Mouse (Mus musculus) ES-E14 (cell line): ENCODE measurements around the gene Sppl2b. TPM values are rescaled to one million over a fixed set of nuclear protein-coding genes. Genes with fewer than 3 reads are reported as not detected.

ENCODE experiments used
- DNase-seq: peaks from one replicate; pipeline ENCODE4 v3.0.0-alpha.2; 2013; ENCODE audit warnings: low read depth, low spot score
- H3K27ac ChIP-seq: 2 replicates; pipeline ENCODE4 v1.5.1; 2012; ENCODE audit warnings: low read depth, mild to moderate bottlenecking, low read length, moderate library complexity, mixed read lengths; ENCODE audit not compliant: poor library complexity, insufficient read depth, severe bottlenecking
- H3K36me3 ChIP-seq: 2 replicates; pipeline ENCODE4 v1.6.1; 2012; ENCODE audit warnings: mild to moderate bottlenecking, low read length, moderate library complexity, mixed read lengths; ENCODE audit not compliant: control insufficient read depth, poor library complexity, insufficient read depth, severe bottlenecking
- H3K4me1 ChIP-seq, 2 experiments: fragments of 150-350 bp in 1 of 2; sonication (generic) in 1 of 2; 2 replicates each; pipeline ENCODE4 v1.6.1; 2012; ENCODE audit warnings: low read length in 2 of 2, mild to moderate bottlenecking in 1 of 2, mixed read lengths in 1 of 2; ENCODE audit not compliant: control insufficient read depth in 2 of 2, insufficient read depth in 2 of 2, poor library complexity in 1 of 2
- H3K4me3 ChIP-seq, 2 experiments: fragments of 150-350 bp in 1 of 2; sonication (generic) in 1 of 2; 2 replicates each; pipeline ENCODE4 v1.5.1; 2012; ENCODE audit warnings: low read length in 2 of 2, low read depth in 1 of 2, mild to moderate bottlenecking in 1 of 2, mixed read lengths in 1 of 2; ENCODE audit not compliant: insufficient read depth in 1 of 2, poor library complexity in 1 of 2, severe bottlenecking in 1 of 2
- H3K9ac ChIP-seq: 2 replicates; pipeline ENCODE4 v1.6.1; 2012; ENCODE audit warnings: low read depth, mild to moderate bottlenecking, low read length, mixed read lengths; ENCODE audit not compliant: poor library complexity, insufficient read depth, severe bottlenecking
- H3K9me3 ChIP-seq: fragments of 150-350 bp; sonication (generic); 2 replicates; pipeline ENCODE4 v1.6.1; 2012; ENCODE audit warnings: low read depth, mild to moderate bottlenecking, low read length; ENCODE audit not compliant: control insufficient read depth, insufficient read depth
- CHD2 ChIP-seq: IDR thresholded peaks from 2 replicates; pipeline ENCODE4 v1.6.1; 2014; ENCODE audit warnings: mild to moderate bottlenecking, low read depth, low read length, inconsistent platforms
- HCFC1 ChIP-seq: IDR thresholded peaks from 2 replicates; pipeline ENCODE4 v1.6.1; 2012; ENCODE audit warnings: low read length, inconsistent platforms, borderline replicate concordance; ENCODE audit not compliant: insufficient read depth
- MAFK ChIP-seq: IDR thresholded peaks from 2 replicates; pipeline ENCODE4 v1.6.1; 2014; ENCODE audit warnings: mild to moderate bottlenecking, low read depth, low read length, inconsistent platforms; ENCODE audit not compliant: insufficient read depth
- ZC3H11A ChIP-seq: IDR thresholded peaks from 2 replicates; pipeline ENCODE4 v1.6.1; 2012; ENCODE audit warnings: low read depth, mild to moderate bottlenecking, inconsistent platforms, low read length, borderline replicate concordance
- ZNF384 ChIP-seq: IDR thresholded peaks from 2 replicates; pipeline ENCODE4 v1.6.1; 2012; ENCODE audit warnings: low read depth, low read length, inconsistent platforms
- in situ Hi-C, 2 experiments: fragments of 600-800 bp; cut with MboI; formaldehyde crosslinking; loops; one replicate each; pipeline ENCODE4 v1.15.1; 2025; ENCODE audit warnings: low sequenced_read_pairs in 2 of 2, inconsistent platforms in 1 of 2; ENCODE audit not compliant: unreplicated experiment in 2 of 2
- total RNA-seq: library from RNA; depleted of rRNA; stranded (reverse); fragments of 300-350 nt; gene quantifications from 2 replicates; pipeline ENCODE4 v1.2.3, GENCODE M21; 2012

Sppl2b gene
- total RNA-seq, 1 experiment, result 38.9 TPM

GRCm38 (mm10) chr10:80836949-80837379 is 18.1 kb upstream of the Sppl2b start:
- no peaks in the 10 kb centered on the region for H3K9me3 ChIP-seq
- H3K4me1 ChIP-seq, result peaks cover 0 to 14% of the 10 kb centered on the region in 2 experiments; a peak in 1 of 4 replicates

GRCm38 (mm10) chr10:80837827-80838226 is 17.2 kb upstream of the Sppl2b start:
- H3K27ac ChIP-seq, result no peak overlapping the region
- no peak overlapping the region for H3K4me3 ChIP-seq
- in situ Hi-C loops, result no loop called here
- no peaks in the 10 kb centered on the region for H3K36me3 ChIP-seq
- no peaks in the 10 kb centered on the region for H3K9me3 ChIP-seq
- TF ChIP-seq ZC3H11A (no peak), ZNF384 (no peak), CHD2 (no peak), MAFK (no peak), HCFC1 (no peak)
- no peak overlapping the region for H3K9ac ChIP-seq
- H3K4me1 ChIP-seq, result peaks cover 0 to 14% of the 10 kb centered on the region in 2 experiments; a peak in 1 of 4 replicates
- no peak for DNase-seq

More at GRCm38 (mm10) chr10:80836949-80837379, 18.1 kb upstream of the Sppl2b start:
- TF ChIP-seq ZC3H11A (no peak), MAFK (no peak), HCFC1 (no peak), CHD2 (no peak), ZNF384 (no peak)
- Histone ChIP-seq H3K9ac (no peak overlapping the region), H3K27ac (no peak overlapping the region), H3K4me3 (no peak overlapping the region), H3K36me3 (no peaks in the 10 kb centered on the region)
- in situ Hi-C loops, result no loop called here
- no peak for DNase-seq

- H3K9ac ChIP-seq, result no peak overlapping the region
- H3K27ac ChIP-seq, result no peak overlapping the region
Measured at GRCm38 (mm10) chr10:80838346-80838912, 16.6 kb upstream of the Sppl2b start.

GRCm38 (mm10) chr10:80839848-80840247 is 15.2 kb upstream of the Sppl2b start:
- H3K4me1 ChIP-seq, result peaks cover 0 to 10% of the 10 kb centered on the region in 2 experiments; a peak in 1 of 4 replicates

More at GRCm38 (mm10) chr10:80838346-80838912, 16.6 kb upstream of the Sppl2b start:
- H3K9me3 ChIP-seq, result no peaks in the 10 kb centered on the region
- H3K4me1 ChIP-seq, result peaks cover 0 to 14% of the 10 kb centered on the region in 2 experiments; a peak in 1 of 4 replicates
- H3K36me3 ChIP-seq, result no peaks in the 10 kb centered on the region
- in situ Hi-C loops, result no loop called here
- no peak overlapping the region for H3K4me3 ChIP-seq
- no peak for DNase-seq
- no peak for TF ChIP-seq MAFK
- TF ChIP-seq ZC3H11A, result no peak
- no peak for TF ChIP-seq HCFC1
- TF ChIP-seq ZNF384, result no peak
- TF ChIP-seq CHD2, result no peak

GRCm38 (mm10) chr10:80841685-80842084 is 13.4 kb upstream of the Sppl2b start:
- in situ Hi-C loops, result no loop called here
- no peak overlapping the region for H3K4me3 ChIP-seq

More at GRCm38 (mm10) chr10:80839848-80840247, 15.2 kb upstream of the Sppl2b start:
- no peak overlapping the region for H3K27ac ChIP-seq
- no peak for DNase-seq
- no peak for TF ChIP-seq MAFK
- TF ChIP-seq ZNF384, result no peak
- TF ChIP-seq CHD2, result no peak
- TF ChIP-seq ZC3H11A, result no peak
- TF ChIP-seq HCFC1, result no peak
- H3K9me3 ChIP-seq, result no peaks in the 10 kb centered on the region
- in situ Hi-C loops, result no loop called here
- no peaks in the 10 kb centered on the region for H3K36me3 ChIP-seq
- H3K4me3 ChIP-seq, result no peak overlapping the region
- H3K9ac ChIP-seq, result no peak overlapping the region

More at GRCm38 (mm10) chr10:80841685-80842084, 13.4 kb upstream of the Sppl2b start:
- no peak for DNase-seq
- TF ChIP-seq ZC3H11A, result no peak
- TF ChIP-seq HCFC1, result no peak
- TF ChIP-seq ZNF384, result no peak
- no peak for TF ChIP-seq CHD2
- no peak for TF ChIP-seq MAFK
- Histone ChIP-seq H3K9ac (no peak overlapping the region), H3K4me1 (peaks cover 0 to 7% of the 10 kb centered on the region in 2 experiments; a peak in 1 of 4 replicates), H3K9me3 (no peaks in the 10 kb centered on the region), H3K36me3 (no peaks in the 10 kb centered on the region), H3K27ac (no peak overlapping the region)
